Mouse (Mus musculus): ENCODE results near the gene Peli2. TPM values are rescaled to one million over a fixed set of nuclear protein-coding genes. Genes with fewer than 3 reads are reported as not detected.
"Not testable (repeated sequence)": the region's sequence is repeated elsewhere in the genome, so short reads cannot be mapped to it uniquely, and the experiment has no call there.

Gene Peli2
- total RNA-seq (2018; cell fraction: chromatin; rRNA removed), result 10 to 100 TPM in 22 of 26 experiments, 1 to 10 TPM in 4; 3.4 to 48.9 (median 23.6) TPM
- 10 to 100 TPM in 13 of 26 experiments, 1 to 10 TPM in 13; 4.3 to 27.0 (median 11.3) TPM for total RNA-seq (2018; cell fraction: cytosol; rRNA removed)
- 10 to 100 TPM in 20 of 26 experiments, 1 to 10 TPM in 6; 3.3 to 48.1 (median 15.8) TPM for total RNA-seq (2018; cell fraction: nucleus; rRNA removed)
- 3.4 to 18.7 TPM (median 11.0 TPM) in 3 replicates for polyA plus RNA-seq (2018)

DNA sequence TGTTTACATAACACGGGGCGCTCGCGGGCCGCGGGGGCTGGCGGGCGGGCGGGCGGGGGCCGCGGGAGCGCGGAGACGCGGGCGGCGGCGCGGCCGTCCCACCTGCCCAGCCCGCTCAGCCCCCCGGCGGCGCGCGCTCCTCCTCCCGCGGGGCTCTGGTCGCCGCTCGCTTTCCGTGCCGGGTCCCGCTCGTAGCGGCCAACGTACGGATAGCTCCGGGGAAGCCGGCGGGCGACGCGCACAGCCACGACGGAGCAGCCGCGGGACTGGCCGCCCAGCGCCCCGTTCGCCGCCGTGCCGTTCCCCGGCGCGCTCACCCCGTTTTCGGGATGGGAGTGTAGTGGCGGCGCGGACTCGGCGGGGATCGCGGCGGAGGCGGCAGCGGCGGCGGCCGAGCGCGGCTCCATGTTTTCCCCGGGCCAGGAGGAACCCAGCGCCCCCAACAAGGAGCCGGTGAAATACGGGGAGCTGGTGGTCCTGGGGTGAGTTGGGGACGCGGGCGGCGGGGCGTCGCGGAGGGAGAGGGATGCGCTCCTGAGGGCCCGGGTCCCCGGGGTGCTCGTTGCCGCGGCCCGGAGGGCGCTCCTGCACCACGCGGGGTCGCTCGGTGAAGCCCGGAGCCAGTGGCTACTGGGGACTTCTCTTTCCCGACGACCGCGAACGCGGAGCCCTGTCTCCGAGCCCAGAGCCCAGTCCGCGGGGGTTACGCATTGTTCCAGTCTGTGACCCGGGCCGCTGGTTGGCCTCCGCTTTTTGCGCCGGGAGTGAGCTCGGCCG, at the start of gene Peli2:
Gene Peli2 (plus strand): TSS at position 72 of the 777 bp plus-strand sequence.
- no peaks in the 10 kb centered on the region for H3K36me3 ChIP-seq (ENCODE audit: inconsistent target)
- WGBS (ENCODE audit: missing documents), result under 1% methylated on average over 100 of the region's 117 CpGs
- H3K27ac ChIP-seq, result no peak within 1 kb of the TSS
- H3K4me3 ChIP-seq (ENCODE audit: inconsistent target), result peak within 1 kb of the TSS; percentile 54
- H3K79me2 ChIP-seq (ENCODE audit: inconsistent target), result peaks cover 44% of the 10 kb centered on the region; the same call in 1 of the 2 replicates

DNA sequence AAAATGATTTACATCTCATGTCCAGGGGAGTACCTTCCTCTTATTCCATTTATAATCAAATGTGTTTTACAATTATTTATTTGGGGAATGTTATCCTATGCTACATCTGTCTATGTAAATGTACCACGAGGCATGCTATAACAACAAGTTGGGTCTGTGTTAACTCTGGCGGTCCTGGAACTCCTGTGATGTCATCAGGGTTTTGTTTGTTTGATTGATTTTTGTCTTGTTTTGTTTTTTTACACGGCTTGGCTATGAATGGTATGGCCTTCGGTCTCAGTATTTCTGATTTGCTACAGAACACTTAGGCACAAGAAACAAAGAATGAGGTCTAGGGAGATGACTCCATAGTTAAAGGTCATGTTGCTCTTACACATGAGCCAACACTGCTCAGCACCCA, 48.5 kb upstream of the Peli2 start:
- H3K36me3 ChIP-seq (ENCODE audit: inconsistent target), result no peaks in the 10 kb centered on the region
- 89% methylated on average over 4 of the region's 4 CpGs for WGBS (ENCODE audit: missing documents)
- no peak overlapping the region for H3K27ac ChIP-seq
- no peak overlapping the region for H3K4me3 ChIP-seq (ENCODE audit: inconsistent target)
- H3K79me2 ChIP-seq (ENCODE audit: inconsistent target), result no peaks in the 10 kb centered on the region

DNA sequence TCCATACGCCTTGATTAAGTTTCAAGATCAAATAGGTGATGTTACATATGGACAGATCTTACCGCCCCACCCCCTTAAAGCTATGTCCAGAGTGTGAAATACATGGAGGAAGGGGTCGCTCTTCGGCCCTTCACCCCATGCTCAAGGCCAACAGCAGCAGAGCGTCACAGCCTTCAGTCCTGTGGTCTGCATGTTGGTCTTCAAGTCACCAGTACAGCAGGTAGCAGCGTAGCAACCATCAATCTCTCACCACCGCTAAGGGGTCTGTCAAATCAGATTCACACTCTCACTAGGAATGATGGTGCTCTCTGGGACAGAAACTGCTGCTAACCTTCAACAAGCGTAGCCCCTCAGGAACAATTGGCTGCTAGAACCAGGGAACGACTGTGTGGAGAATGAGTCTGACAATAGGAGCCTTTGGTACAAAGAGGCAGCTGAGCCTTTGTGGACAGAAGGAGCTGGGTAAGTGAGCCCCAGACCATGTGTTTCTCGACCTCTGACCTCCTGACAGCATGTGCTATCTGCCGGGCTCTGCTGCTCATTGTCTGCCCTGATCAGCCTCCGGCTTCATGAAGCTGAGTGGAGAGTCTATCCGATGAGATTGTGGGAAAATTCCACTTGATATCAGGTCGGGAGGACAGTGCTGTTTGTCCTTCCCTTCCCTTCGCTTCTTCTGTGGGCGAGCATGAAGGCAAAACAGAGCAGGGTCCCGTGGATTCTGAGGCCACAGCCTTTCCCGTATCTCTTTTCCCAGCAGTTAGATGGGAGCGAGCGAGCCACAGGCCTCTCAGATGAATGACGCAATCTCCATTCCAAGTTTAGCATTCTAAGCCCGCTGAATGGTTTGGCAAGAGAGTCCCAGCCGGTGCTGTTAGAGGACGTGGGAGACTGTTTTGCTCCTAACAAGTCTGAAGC, 47.1 kb upstream of the Peli2 start:
- H3K27ac ChIP-seq, result no peak overlapping the region
- WGBS (ENCODE audit: missing documents), result 70% methylated on average over 24 of the region's 24 CpGs
- H3K4me3 ChIP-seq (ENCODE audit: inconsistent target), result no peak overlapping the region
- H3K36me3 ChIP-seq (ENCODE audit: inconsistent target), result no peaks in the 10 kb centered on the region
- H3K79me2 ChIP-seq (ENCODE audit: inconsistent target), result no peaks in the 10 kb centered on the region

GRCm38 (mm10) chr14:48079574-48079973, 41.0 kb upstream of the Peli2 start:
- not testable (repeated sequence) for H3K27ac ChIP-seq; H3K79me2 ChIP-seq (ENCODE audit: inconsistent target); H3K4me3 ChIP-seq (ENCODE audit: inconsistent target); H3K36me3 ChIP-seq (ENCODE audit: inconsistent target)
- 89% methylated on average over 16 of the region's 17 CpGs for WGBS (ENCODE audit: missing documents)

GRCm38 (mm10) chr14:48083836-48084812, 36.5 kb upstream of the Peli2 start:
- Histone ChIP-seq H3K79me2 (ENCODE audit: inconsistent target) (no peaks in the 10 kb centered on the region), H3K4me3 (ENCODE audit: inconsistent target) (no peak overlapping the region), H3K36me3 (ENCODE audit: inconsistent target) (no peaks in the 10 kb centered on the region), H3K27ac (no peak overlapping the region)
- WGBS (ENCODE audit: missing documents), result 71% methylated on average over 14 of the region's 14 CpGs

- H3K36me3 ChIP-seq (ENCODE audit: inconsistent target), result no peaks in the 10 kb centered on the region
- 52% methylated on average over 7 of the region's 7 CpGs for WGBS (ENCODE audit: missing documents)
- no peak overlapping the region for H3K27ac ChIP-seq
- no peak overlapping the region for H3K4me3 ChIP-seq (ENCODE audit: inconsistent target)
- no peaks in the 10 kb centered on the region for H3K79me2 ChIP-seq (ENCODE audit: inconsistent target)
These were observed 33.8 kb upstream of the Peli2 start for GRCm38 (mm10) chr14:48086682-48087297.

DNA sequence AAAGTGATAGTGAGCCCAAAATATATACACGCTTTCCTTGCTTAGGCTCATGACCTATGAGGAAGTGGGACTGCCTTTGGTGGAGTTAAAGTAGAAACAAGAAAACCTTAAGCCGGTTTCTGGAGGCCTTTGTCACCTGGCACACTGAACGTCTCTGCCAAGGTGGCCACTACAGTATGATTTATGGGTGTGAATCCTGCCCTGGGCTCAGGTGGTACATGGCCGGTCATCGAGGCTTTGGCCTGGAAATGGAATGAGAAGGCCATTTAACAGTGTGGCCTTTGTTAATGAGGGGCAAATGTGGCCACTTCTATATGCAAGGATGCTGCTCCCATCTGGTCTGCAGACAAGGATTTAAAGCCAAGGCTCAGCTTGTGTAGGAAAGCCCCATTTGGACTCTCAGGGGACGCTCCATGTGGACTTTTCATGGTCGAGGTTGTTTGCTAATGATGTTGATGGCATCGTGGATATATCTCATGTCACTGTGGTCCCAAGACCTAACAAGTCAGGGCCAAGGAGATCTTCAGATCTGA, 33.3 kb upstream of the Peli2 start:
- Histone ChIP-seq H3K27ac (no peak overlapping the region), H3K79me2 (ENCODE audit: inconsistent target) (no peaks in the 10 kb centered on the region), H3K36me3 (ENCODE audit: inconsistent target) (no peaks in the 10 kb centered on the region), H3K4me3 (ENCODE audit: inconsistent target) (no peak overlapping the region)
- 64% methylated on average over 8 of the region's 8 CpGs for WGBS (ENCODE audit: missing documents)

- H3K27ac ChIP-seq, result no peak overlapping the region
- H3K4me3 ChIP-seq (ENCODE audit: inconsistent target), result no peak overlapping the region
- no peaks in the 10 kb centered on the region for H3K36me3 ChIP-seq (ENCODE audit: inconsistent target)
- 72% methylated on average over 4 of the region's 4 CpGs for WGBS (ENCODE audit: missing documents)
- no peaks in the 10 kb centered on the region for H3K79me2 ChIP-seq (ENCODE audit: inconsistent target)
These were observed 30.2 kb upstream of the Peli2 start for GRCm38 (mm10) chr14:48090465-48090864.

- Histone ChIP-seq H3K4me3 (ENCODE audit: inconsistent target) (no peak overlapping the region), H3K79me2 (ENCODE audit: inconsistent target) (no peaks in the 10 kb centered on the region), H3K36me3 (ENCODE audit: inconsistent target) (no peaks in the 10 kb centered on the region), H3K27ac (no peak overlapping the region)
- WGBS (ENCODE audit: missing documents), result 94% methylated on average over 8 of the region's 8 CpGs
These were observed 29.5 kb upstream of the Peli2 start for GRCm38 (mm10) chr14:48091160-48091559.

DNA sequence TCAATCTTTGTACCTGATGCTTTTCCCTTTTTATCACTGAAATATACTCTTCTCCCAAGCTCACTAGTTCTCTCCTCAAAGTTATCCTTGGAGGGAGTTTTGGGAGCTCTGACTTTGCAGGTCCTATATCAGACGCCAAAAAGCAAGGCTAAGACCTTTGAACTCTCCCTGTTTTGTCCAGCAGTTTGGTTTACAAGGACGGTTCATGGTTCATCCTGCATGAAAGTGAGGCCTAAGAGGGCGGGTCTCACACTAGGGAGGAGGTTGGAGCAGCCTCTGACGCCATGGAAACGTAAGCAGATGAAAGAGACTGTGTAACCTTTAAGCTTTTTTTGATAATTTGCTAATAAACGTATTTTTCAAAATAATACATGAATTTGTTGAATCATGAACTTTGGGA, 22.4 kb upstream of the Peli2 start:
- Histone ChIP-seq H3K27ac (no peak overlapping the region), H3K79me2 (ENCODE audit: inconsistent target) (no peaks in the 10 kb centered on the region), H3K4me3 (ENCODE audit: inconsistent target) (no peak overlapping the region), H3K36me3 (ENCODE audit: inconsistent target) (no peaks in the 10 kb centered on the region)
- 87% methylated on average over 6 of the region's 6 CpGs for WGBS (ENCODE audit: missing documents)

GRCm38 (mm10) chr14:48099354-48099753, 21.3 kb upstream of the Peli2 start:
- Histone ChIP-seq H3K4me3 (ENCODE audit: inconsistent target) (no peak overlapping the region), H3K27ac (no peak overlapping the region)
- WGBS (ENCODE audit: missing documents), result 83% methylated on average over 1 of the region's 1 CpGs

DNA sequence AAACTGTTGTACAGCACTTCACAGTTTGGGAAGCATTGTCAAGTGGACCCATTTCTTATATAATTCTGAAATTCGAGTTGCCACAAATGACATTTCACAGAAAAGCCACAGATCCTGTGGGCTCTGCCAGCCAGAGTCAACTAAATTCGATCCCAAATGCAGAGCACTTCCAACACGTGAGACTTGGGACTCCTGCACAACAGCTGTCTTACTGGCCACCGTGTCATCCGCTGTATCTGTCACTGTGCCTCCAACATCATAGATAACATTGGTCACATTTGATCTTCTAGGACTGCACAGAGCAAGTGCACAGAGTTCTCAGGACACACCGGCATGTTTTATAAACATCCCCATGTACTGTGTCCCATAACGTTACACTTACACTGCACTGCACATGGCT, 14.2 kb upstream of the Peli2 start:
- Histone ChIP-seq H3K27ac (no peak overlapping the region), H3K36me3 (ENCODE audit: inconsistent target) (no peaks in the 10 kb centered on the region), H3K4me3 (ENCODE audit: inconsistent target) (no peak overlapping the region), H3K79me2 (ENCODE audit: inconsistent target) (no peaks in the 10 kb centered on the region)
- 92% methylated on average over 7 of the region's 7 CpGs for WGBS (ENCODE audit: missing documents)

More at GRCm38 (mm10) chr14:48099354-48099753, 21.3 kb upstream of the Peli2 start:
- Histone ChIP-seq H3K36me3 (ENCODE audit: inconsistent target) (no peaks in the 10 kb centered on the region), H3K79me2 (ENCODE audit: inconsistent target) (no peaks in the 10 kb centered on the region)

GRCm38 (mm10) chr14:48117986-48118385, 2.6 kb upstream of the Peli2 start:
- no peaks in the 10 kb centered on the region for H3K36me3 ChIP-seq (ENCODE audit: inconsistent target)
- H3K27ac ChIP-seq, result no peak overlapping the region
- 93% methylated on average over 5 of the region's 5 CpGs for WGBS (ENCODE audit: missing documents)
- H3K4me3 ChIP-seq (ENCODE audit: inconsistent target), result no peak overlapping the region
- peaks cover 15% of the 10 kb centered on the region; the same call in 1 of the 2 replicates for H3K79me2 ChIP-seq (ENCODE audit: inconsistent target)

Data from macrophage (primary cell).